Mouse (Mus musculus): ENCODE results near the gene Kpna2. TPM values are rescaled to one million over a fixed set of nuclear protein-coding genes. Genes with fewer than 3 reads are reported as not detected.

Kpna2 gene
- polyA plus RNA-seq, 1 experiment from 2014 or later, result 216 TPM

- H3K9ac ChIP-seq (ENCODE audit: low read depth, low read length), result no peak overlapping the region
- no peak overlapping the region for H3K27ac ChIP-seq (ENCODE audit: low read length)
- no peak for ATAC-seq (ENCODE audit: low read depth)
- H3K36me3 ChIP-seq (ENCODE audit: control insufficient read depth, insufficient read depth), result no peaks in the 10 kb centered on the region
- H3K9me3 ChIP-seq (replicated peaks; ENCODE audit: control insufficient read depth, low read length), result no peaks in the 10 kb centered on the region
- H3K4me1 ChIP-seq (ENCODE audit: control insufficient read depth, low read depth, low read length), result peaks cover 10% of the 10 kb centered on the region
- H3K4me2 ChIP-seq (ENCODE audit: low read depth, low read length), result no peak overlapping the region
- H3K4me3 ChIP-seq (ENCODE audit: low read depth, low read length), result no peak overlapping the region
- H3K27me3 ChIP-seq (ENCODE audit: control insufficient read depth, insufficient read depth, low read depth, low read length), result peaks cover 16% of the 10 kb centered on the region
- 62% methylated on average over 7 of the region's 7 CpGs for WGBS (ENCODE audit: insufficient replicate concordance)
Measured at GRCm38 (mm10) chr11:107031635-107032034, 32.3 kb upstream of the Kpna2 start.

GRCm38 (mm10) chr11:107029536-107029935 is 30.2 kb upstream of the Kpna2 start:
- Histone ChIP-seq H3K4me1 (ENCODE audit: control insufficient read depth, low read depth, low read length) (peaks cover 14% of the 10 kb centered on the region), H3K4me3 (ENCODE audit: low read depth, low read length) (no peak overlapping the region), H3K9ac (ENCODE audit: low read depth, low read length) (no peak overlapping the region), H3K4me2 (ENCODE audit: low read depth, low read length) (no peak overlapping the region), H3K27ac (ENCODE audit: low read length) (no peak overlapping the region), H3K36me3 (ENCODE audit: control insufficient read depth, insufficient read depth) (no peaks in the 10 kb centered on the region), H3K27me3 (ENCODE audit: control insufficient read depth, insufficient read depth, low read depth, low read length) (peaks cover 37% of the 10 kb centered on the region), H3K9me3 (replicated peaks; ENCODE audit: control insufficient read depth, low read length) (no peaks in the 10 kb centered on the region)
- 47% methylated on average over 19 of the region's 19 CpGs for WGBS (ENCODE audit: insufficient replicate concordance)
- no peak for ATAC-seq (ENCODE audit: low read depth)

- WGBS (ENCODE audit: insufficient replicate concordance), result 69% methylated on average over 6 of the region's 6 CpGs
- Histone ChIP-seq H3K9me3 (replicated peaks; ENCODE audit: control insufficient read depth, low read length) (no peaks in the 10 kb centered on the region), H3K4me1 (ENCODE audit: control insufficient read depth, low read depth, low read length) (peaks cover 14% of the 10 kb centered on the region), H3K4me2 (ENCODE audit: low read depth, low read length) (peak overlapping the region; percentile 86), H3K27me3 (ENCODE audit: control insufficient read depth, insufficient read depth, low read depth, low read length) (peaks cover 44% of the 10 kb centered on the region), H3K9ac (ENCODE audit: low read depth, low read length) (peak overlapping the region; percentile 74; the same call in 1 of the 2 replicates), H3K4me3 (ENCODE audit: low read depth, low read length) (peak overlapping the region; percentile 70), H3K36me3 (ENCODE audit: control insufficient read depth, insufficient read depth) (no peaks in the 10 kb centered on the region), H3K27ac (ENCODE audit: low read length) (peak overlapping the region; percentile 79)
- ATAC-seq (ENCODE audit: low read depth), result no peak; the same call in 1 of the 2 replicates
Measured at GRCm38 (mm10) chr11:107028754-107029153, 29.4 kb upstream of the Kpna2 start.

GRCm38 (mm10) chr11:107028275-107028618 is 28.9 kb upstream of the Kpna2 start:
- no peak; the same call in 1 of the 2 replicates for ATAC-seq (ENCODE audit: low read depth)
- Histone ChIP-seq H3K4me2 (ENCODE audit: low read depth, low read length) (peak overlapping the region; percentile 86), H3K4me3 (ENCODE audit: low read depth, low read length) (peak overlapping the region; percentile 70), H3K9me3 (replicated peaks; ENCODE audit: control insufficient read depth, low read length) (no peaks in the 10 kb centered on the region), H3K9ac (ENCODE audit: low read depth, low read length) (peak overlapping the region; percentile 74), H3K27me3 (ENCODE audit: control insufficient read depth, insufficient read depth, low read depth, low read length) (peaks cover 45% of the 10 kb centered on the region), H3K4me1 (ENCODE audit: control insufficient read depth, low read depth, low read length) (peaks cover 14% of the 10 kb centered on the region), H3K27ac (ENCODE audit: low read length) (peak overlapping the region; percentile 79), H3K36me3 (ENCODE audit: control insufficient read depth, insufficient read depth) (no peaks in the 10 kb centered on the region)
- WGBS (ENCODE audit: insufficient replicate concordance), result 3% methylated on average over 29 of the region's 29 CpGs

- under 1% methylated on average over 101 of the region's 107 CpGs for WGBS (ENCODE audit: insufficient replicate concordance)
- Histone ChIP-seq H3K27ac (ENCODE audit: low read length) (peak overlapping the region; percentile 79), H3K36me3 (ENCODE audit: control insufficient read depth, insufficient read depth) (no peaks in the 10 kb centered on the region), H3K4me1 (ENCODE audit: control insufficient read depth, low read depth, low read length) (peaks cover 14% of the 10 kb centered on the region), H3K27me3 (ENCODE audit: control insufficient read depth, insufficient read depth, low read depth, low read length) (peaks cover 48% of the 10 kb centered on the region), H3K9ac (ENCODE audit: low read depth, low read length) (peak overlapping the region; percentile 74), H3K4me2 (ENCODE audit: low read depth, low read length) (peak overlapping the region; percentile 86), H3K4me3 (ENCODE audit: low read depth, low read length) (peak overlapping the region; percentile 70), H3K9me3 (replicated peaks; ENCODE audit: control insufficient read depth, low read length) (no peaks in the 10 kb centered on the region)
- ATAC-seq (ENCODE audit: low read depth), result peak; percentile 92
Measured at GRCm38 (mm10) chr11:107027431-107028274, 28.3 kb upstream of the Kpna2 start.

GRCm38 (mm10) chr11:107026554-107027430 is 27.5 kb upstream of the Kpna2 start:
- no peaks in the 10 kb centered on the region for H3K9me3 ChIP-seq (replicated peaks; ENCODE audit: control insufficient read depth, low read length)
- WGBS (ENCODE audit: insufficient replicate concordance), result 6% methylated on average over 12 of the region's 12 CpGs
- no peaks in the 10 kb centered on the region for H3K36me3 ChIP-seq (ENCODE audit: control insufficient read depth, insufficient read depth)
- ATAC-seq (ENCODE audit: low read depth), result no peak
- no peak overlapping the region for H3K27ac ChIP-seq (ENCODE audit: low read length)
- H3K4me3 ChIP-seq (ENCODE audit: low read depth, low read length), result peak overlapping the region; percentile 70
- H3K27me3 ChIP-seq (ENCODE audit: control insufficient read depth, insufficient read depth, low read depth, low read length), result peaks cover 48% of the 10 kb centered on the region
- H3K4me1 ChIP-seq (ENCODE audit: control insufficient read depth, low read depth, low read length), result peaks cover 14% of the 10 kb centered on the region
- peak overlapping the region; percentile 86 for H3K4me2 ChIP-seq (ENCODE audit: low read depth, low read length)
- H3K9ac ChIP-seq (ENCODE audit: low read depth, low read length), result no peak overlapping the region

GRCm38 (mm10) chr11:107025411-107026321 is 26.3 kb upstream of the Kpna2 start, which contains the start of gene 1810010H24Rik:
TSS of gene 1810010H24Rik (plus strand) at chr11:107025681.
- Histone ChIP-seq H3K4me3 (ENCODE audit: low read depth, low read length) (peak within 1 kb of the TSS; percentile 70), H3K4me2 (ENCODE audit: low read depth, low read length) (peak within 1 kb of the TSS; percentile 86), H3K27me3 (ENCODE audit: control insufficient read depth, insufficient read depth, low read depth, low read length) (peaks cover 48% of the 10 kb centered on the region), H3K27ac (ENCODE audit: low read length) (peak within 1 kb of the TSS; percentile 42), H3K9me3 (replicated peaks; ENCODE audit: control insufficient read depth, low read length) (no peaks in the 10 kb centered on the region), H3K36me3 (ENCODE audit: control insufficient read depth, insufficient read depth) (no peaks in the 10 kb centered on the region), H3K4me1 (ENCODE audit: control insufficient read depth, low read depth, low read length) (peaks cover 14% of the 10 kb centered on the region), H3K9ac (ENCODE audit: low read depth, low read length) (peak within 1 kb of the TSS; percentile 45; the same call in 1 of the 2 replicates)
- no peak for ATAC-seq (ENCODE audit: low read depth)
- under 1% methylated on average over 45 of the region's 45 CpGs for WGBS (ENCODE audit: insufficient replicate concordance)

- Histone ChIP-seq H3K4me3 (ENCODE audit: low read depth, low read length) (no peak overlapping the region), H3K9me3 (replicated peaks; ENCODE audit: control insufficient read depth, low read length) (no peaks in the 10 kb centered on the region), H3K4me1 (ENCODE audit: control insufficient read depth, low read depth, low read length) (peaks cover 14% of the 10 kb centered on the region), H3K27ac (ENCODE audit: low read length) (no peak overlapping the region), H3K27me3 (ENCODE audit: control insufficient read depth, insufficient read depth, low read depth, low read length) (peaks cover 48% of the 10 kb centered on the region), H3K9ac (ENCODE audit: low read depth, low read length) (no peak overlapping the region), H3K4me2 (ENCODE audit: low read depth, low read length) (no peak overlapping the region), H3K36me3 (ENCODE audit: control insufficient read depth, insufficient read depth) (no peaks in the 10 kb centered on the region)
- no peak for ATAC-seq (ENCODE audit: low read depth)
- WGBS (ENCODE audit: insufficient replicate concordance), result 50% methylated on average over 4 of the region's 4 CpGs
Measured at GRCm38 (mm10) chr11:107024406-107024805, 25.1 kb upstream of the Kpna2 start.
